Mouse (Mus musculus) liver, embryonic 11.5 days (tissue): ENCODE measurements at regions not wholly inside any gene's neighbourhood (a gene's known extent, or its start where the extent isn't known, plus 50 kb on each side); places are given as distances from the start of the nearest gene placed in this dataset.

Experiments
- ATAC-seq: fragments of 200-750 bp; cut with Nextera tagmentation; replicated peaks from 2 replicates; pipeline ENCODE4 v1.8.0; 2017; ENCODE audit warnings: moderate number of reproducible peaks, mild to moderate bottlenecking, moderate TSS enrichment, moderate library complexity; ENCODE audit not compliant: low FRiP score
- DNase-seq: peaks from one replicate; pipeline ENCODE4 v3.0.0-alpha.2; 2017; ENCODE audit warnings: low spot score
- H3K27ac ChIP-seq: fragments of 300-500 bp; sonication (generic); 2 replicates; pipeline ENCODE4 v1.5.1; 2014; ENCODE audit warnings: mild to moderate bottlenecking, low read depth, low read length, control low read depth
- H3K27me3 ChIP-seq: fragments of 300-500 bp; sonication (generic); replicated peaks from 2 replicates; pipeline ENCODE4 v1.6.1; 2014; ENCODE audit warnings: low read length, mixed read lengths; ENCODE audit not compliant: control insufficient read depth, insufficient read depth
- H3K36me3 ChIP-seq: fragments of 300-500 bp; sonication (generic); 2 replicates; pipeline ENCODE4 v1.6.1; 2014; ENCODE audit warnings: mild to moderate bottlenecking, low read length, moderate library complexity, mixed read lengths; ENCODE audit not compliant: control insufficient read depth, insufficient read depth
- H3K4me1 ChIP-seq: fragments of 300-500 bp; sonication (generic); replicated peaks from 2 replicates; pipeline ENCODE4 v1.6.1; 2014; ENCODE audit warnings: low read length, mixed read lengths; ENCODE audit not compliant: control insufficient read depth, insufficient read depth
- H3K4me2 ChIP-seq: fragments of 300-500 bp; sonication (generic); 2 replicates; pipeline ENCODE4 v1.6.1; 2014; ENCODE audit warnings: mild to moderate bottlenecking, control low read depth, moderate library complexity
- H3K4me3 ChIP-seq: fragments of 300-500 bp; sonication (generic); 2 replicates; pipeline ENCODE4 v1.5.1; 2014; ENCODE audit warnings: low read depth, low read length, control low read depth
- H3K9ac ChIP-seq: fragments of 300-500 bp; sonication (generic); 2 replicates; pipeline ENCODE4 v1.6.1; 2014; ENCODE audit warnings: low read depth, low read length, control low read depth
- H3K9me3 ChIP-seq: fragments of 300-500 bp; sonication (generic); 2 replicates; pipeline ENCODE4 v1.6.1; 2016; ENCODE audit warnings: low read length, inconsistent platforms, mixed read lengths; ENCODE audit not compliant: control insufficient read depth
- WGBS: fragments of 180-500 bp; shearing (Covaris S2); extraction: QIAGEN DNeasy Blood & Tissue Kit; methylation state at CpG from one replicate; pipeline ENCODE4 v1.1.7; 2014; 5-methylcytosine and 5-hydroxymethylcytosine counted together

GRCm38 (mm10) chr14:21900951-21901350, 52.2 kb upstream of the Comtd1 start:
- DNase-seq (no peak), ATAC-seq (no peak)
- Histone ChIP-seq H3K9ac (no peak overlapping the region), H3K4me2 (no peak overlapping the region), H3K36me3 (no peaks in the 10 kb centered on the region), H3K4me1 (0 out of 2 replicates have a peak, but pooled peaks cover 6% of the 10 kb centered on the region), H3K4me3 (no peak overlapping the region), H3K27me3 (no peaks in the 10 kb centered on the region), H3K27ac (no peak overlapping the region), H3K9me3 (no peaks in the 10 kb centered on the region)
- 65% methylated on average over 2 of the region's 2 CpGs for WGBS

GRCm38 (mm10) chr14:21900516-21900915, 51.7 kb upstream of the Comtd1 start:
- Histone ChIP-seq H3K27me3 (no peaks in the 10 kb centered on the region), H3K4me1 (0 out of 2 replicates have a peak, but pooled peaks cover 6% of the 10 kb centered on the region), H3K4me3 (no peak overlapping the region), H3K9me3 (no peaks in the 10 kb centered on the region), H3K36me3 (no peaks in the 10 kb centered on the region), H3K9ac (no peak overlapping the region), H3K4me2 (no peak overlapping the region), H3K27ac (no peak overlapping the region)
- no peak for DNase-seq
- ATAC-seq: no peak
- WGBS: 64% methylated on average over 1 of the region's 1 CpGs
